Mouse (Mus musculus) thymus, adult 18-20 months (tissue): ENCODE data around the gene Sipa1l2.
"Not testable (repeated sequence)": the region's sequence is repeated elsewhere in the genome, so short reads cannot be mapped to it uniquely, and the experiment has no call there.

Experiments used
- DNase-seq, 2 experiments: peaks; one replicate each; pipeline ENCODE4 v3.0.0; 2022; ENCODE audit warnings: mixed read lengths in 2 of 2

Gene Sipa1l2

GRCm38 (mm10) chr8:125533709-125534108 is 35.9 kb downstream of the Sipa1l2 start:
- no peak for DNase-seq

DNA sequence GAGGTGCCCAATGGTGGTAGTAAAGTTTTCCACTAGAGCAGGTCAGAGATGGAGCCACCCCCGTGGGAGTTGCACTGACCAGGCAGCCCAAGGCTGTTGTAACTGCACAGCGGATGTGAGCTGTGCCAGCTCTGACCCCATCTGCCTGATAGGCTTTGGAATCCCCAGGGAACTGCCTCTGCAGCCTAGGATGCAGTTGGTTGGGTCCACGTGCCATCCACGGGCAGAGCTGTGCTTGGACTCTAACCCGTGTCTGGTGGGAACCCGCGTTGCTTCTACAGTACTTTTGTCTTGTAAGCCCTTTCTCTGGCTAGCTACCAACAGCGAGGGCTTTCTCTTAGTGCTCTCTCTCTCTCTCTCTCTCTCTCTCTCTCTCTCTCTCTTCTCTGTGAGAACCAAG is 36.7 kb downstream of the Sipa1l2 start:
- DNase-seq, result no peak

DNA sequence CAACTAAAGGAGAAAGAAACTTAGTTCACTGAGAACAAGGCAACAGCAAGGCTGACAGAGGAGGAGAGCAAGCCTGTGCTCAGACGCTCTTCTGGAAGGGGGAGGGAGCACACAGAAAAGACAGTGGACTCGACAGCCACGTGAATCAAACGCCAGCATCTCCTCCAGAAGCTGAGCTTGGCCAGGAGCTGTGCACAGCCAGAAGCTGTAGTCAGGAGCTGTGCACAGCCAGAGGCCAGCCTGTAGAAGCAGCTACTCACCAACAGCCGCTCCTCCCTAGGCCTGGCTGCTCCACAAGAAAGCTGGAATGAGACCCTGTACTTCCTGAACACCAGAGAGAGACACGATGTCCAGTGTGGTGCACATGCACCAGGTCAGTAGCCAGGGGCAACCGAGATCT is 37.4 kb downstream of the Sipa1l2 start:
- DNase-seq, result no peak

DNA sequence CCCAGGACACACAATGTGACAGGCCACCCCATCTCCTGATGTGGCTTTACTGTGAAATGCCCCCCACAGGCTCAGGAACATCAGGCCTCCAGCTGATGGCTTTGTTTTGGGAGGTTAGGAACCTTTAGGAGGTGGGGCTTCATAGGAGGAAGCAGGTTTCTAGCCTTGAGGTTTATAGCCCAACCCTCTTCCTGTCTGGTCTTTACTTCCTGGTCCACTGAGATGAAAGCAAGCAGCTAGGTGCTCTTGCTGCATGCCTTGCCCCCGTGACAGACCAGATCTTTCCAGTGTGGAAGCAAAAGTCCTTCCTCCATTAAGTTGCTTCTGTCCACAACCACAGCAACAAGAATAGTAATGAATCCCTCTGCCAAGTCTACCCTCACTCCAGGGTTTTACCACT is 38.0 kb downstream of the Sipa1l2 start:
- DNase-seq, result no peak

DNA sequence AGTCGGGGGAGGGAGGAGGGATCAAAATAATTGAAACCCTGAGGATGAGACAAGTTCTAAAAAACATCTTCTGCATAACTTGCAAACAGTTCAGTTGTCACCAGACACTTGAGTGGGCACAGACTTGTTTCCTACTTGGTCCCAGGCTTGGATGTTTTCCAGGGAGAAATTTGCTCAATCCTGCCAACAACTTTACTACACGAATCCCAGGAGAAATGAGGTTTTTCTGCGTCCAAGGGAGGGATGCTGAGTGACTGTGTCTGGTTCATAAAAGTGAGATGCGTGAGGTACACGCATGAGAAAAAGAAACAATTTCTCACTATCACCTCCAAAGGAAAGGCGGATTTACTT is 38.5 kb downstream of the Sipa1l2 start:
- no peak for DNase-seq

DNA sequence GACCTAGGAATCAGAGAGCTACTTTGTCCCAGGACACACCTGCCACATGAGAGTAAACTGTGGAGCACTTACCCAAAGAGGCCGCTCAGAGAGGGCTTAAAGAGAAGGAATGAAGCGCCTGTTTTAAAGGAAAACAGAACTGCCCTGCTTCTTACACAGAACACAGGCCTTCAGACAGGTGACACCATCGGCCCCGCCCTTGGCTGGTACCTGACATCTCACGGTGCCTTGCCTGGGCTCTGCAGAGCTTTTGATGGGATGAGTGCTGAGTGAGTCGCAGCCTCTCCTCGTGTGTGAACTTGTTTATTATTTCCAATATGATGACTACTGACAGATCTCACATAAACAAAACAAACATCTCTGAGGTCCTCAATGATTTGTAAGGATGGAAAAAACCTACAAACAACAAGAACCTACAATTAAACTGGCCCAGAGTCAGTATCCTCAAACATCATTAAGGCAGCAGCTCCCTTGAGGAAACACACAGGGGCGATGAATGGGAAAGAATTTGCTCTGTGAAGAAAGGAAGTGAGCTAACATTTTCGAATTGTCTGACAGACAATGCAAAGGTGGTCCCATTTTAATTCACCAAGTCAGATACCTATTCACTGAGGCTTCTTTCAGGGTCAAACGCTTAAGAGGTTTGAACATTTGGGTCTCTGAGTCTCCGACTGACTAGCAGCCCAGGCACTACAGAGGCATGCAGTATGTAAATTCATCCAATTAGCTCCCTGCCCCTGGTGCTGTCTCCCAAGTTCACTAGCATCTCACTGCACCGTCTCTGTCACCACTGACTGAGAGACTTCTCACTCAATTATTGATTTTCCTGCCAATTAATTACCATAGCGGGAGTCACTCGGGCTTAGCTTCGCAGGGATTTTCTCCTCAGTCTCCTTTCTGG is 39.2 kb downstream of the Sipa1l2 start:
- no peak for DNase-seq

DNA sequence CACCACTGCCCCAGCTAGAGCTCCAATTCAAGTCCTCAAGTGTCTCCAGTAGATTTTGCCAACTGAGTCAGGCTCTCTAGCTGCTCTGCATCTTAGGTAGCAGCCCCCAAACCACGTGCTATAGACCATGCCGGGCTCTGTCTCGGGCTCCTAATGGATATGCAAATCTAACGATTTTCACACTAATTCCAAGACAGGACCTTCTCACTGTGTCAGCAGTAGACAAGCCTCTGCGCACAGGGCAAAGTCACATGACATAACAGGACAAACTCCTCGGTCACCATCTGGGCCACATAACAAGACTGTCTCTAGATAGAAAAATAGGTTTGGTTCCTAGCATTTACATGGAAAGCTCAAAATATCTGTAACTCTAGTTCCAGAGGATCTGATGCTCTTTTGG is 40.6 kb downstream of the Sipa1l2 start:
- DNase-seq, result no peak

DNA sequence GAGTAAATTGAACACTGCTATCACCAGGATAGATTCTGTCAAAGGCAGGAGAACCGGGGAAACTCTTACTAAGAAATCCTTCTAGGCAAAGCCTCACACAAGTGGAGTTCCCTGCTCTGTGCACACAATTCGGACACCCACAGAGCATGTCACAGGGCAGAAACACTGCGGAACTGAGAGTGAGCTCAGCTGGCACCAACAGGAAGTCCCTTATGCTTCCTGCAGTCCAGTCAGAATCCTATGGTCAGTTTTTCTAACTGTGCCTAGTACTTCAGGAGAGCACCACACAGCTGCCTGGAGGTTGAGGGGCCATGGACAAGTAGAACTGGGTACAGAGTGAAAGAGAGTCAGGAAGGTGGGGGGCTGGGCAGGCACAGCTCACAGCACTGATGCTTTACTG is 41.7 kb downstream of the Sipa1l2 start:
- no peak for DNase-seq

GRCm38 (mm10) chr8:125526999-125527398 is 42.6 kb downstream of the Sipa1l2 start:
- no peak for DNase-seq

GRCm38 (mm10) chr8:125526582-125526981 is 43.0 kb downstream of the Sipa1l2 start:
- DNase-seq, result no peak

DNA sequence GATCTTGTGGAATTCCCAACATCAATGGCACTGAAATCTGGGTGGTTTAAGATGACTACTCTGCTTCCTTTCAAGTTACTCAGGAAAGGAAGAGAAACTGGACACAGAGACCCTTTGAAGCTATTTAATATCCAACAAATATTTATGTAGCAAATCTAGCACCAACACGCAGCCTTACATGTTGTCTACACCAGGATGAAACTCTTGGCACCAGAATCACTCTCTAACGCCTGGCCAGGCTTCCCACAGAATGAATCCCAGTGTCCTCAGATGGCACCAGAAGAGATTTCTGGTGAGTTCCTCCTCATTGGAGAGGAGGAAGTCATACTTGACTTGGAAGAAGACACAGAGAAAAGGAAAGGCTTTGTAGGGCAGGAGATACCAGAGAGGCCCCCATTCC is 45.1 kb downstream of the Sipa1l2 start:
- DNase-seq, result no peak

- DNase-seq, result peak; percentile 7 to 19
Observed at GRCm38 (mm10) chr8:125523213-125523612, 46.4 kb downstream of the Sipa1l2 start.

- DNase-seq, result no peak
Observed at GRCm38 (mm10) chr8:125522151-125522550, 47.5 kb downstream of the Sipa1l2 start.

DNA sequence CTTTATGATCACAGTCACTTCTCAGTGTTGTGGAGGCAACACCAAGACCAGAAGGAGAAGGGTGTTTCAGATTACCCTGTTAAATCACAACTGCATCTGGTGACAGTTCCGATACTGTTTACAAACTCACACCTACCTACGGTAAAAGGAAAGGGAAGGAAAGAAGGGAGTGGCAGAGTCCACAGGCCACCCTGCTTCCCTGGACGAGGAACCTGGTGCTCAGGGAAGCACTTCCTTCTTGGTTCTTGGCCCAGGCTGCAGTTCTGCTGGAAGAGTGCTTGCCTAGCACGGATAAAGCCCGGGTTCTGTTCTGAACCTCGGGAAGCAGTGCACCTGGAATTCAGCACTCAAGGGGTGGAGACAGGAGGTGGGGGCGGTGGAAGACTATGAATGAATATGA is 48.5 kb downstream of the Sipa1l2 start:
- DNase-seq, result no peak

- not testable (repeated sequence) for DNase-seq
Observed at GRCm38 (mm10) chr8:125520308-125520707, 49.3 kb downstream of the Sipa1l2 start.

DNA sequence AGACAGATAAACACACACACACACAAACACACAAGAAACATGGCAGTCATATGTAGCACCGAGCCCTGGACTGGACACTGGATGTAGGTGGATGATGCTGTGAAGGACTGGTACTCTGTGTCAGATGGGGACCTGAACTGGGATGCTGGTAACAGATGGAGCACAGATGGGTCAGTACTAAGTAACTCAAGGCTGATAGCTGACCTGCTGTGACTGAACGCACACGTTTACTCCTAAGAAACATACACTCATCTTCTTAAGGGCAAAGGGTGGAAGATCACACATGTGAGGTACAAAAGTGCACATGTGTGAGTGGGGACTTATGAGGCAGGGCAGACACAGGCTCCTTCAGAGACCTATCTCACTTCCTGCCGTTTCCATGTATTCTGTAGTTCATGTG is 50.7 kb downstream of the Sipa1l2 start:
- DNase-seq, result no peak

GRCm38 (mm10) chr8:125518301-125518700 is 51.3 kb downstream of the Sipa1l2 start:
- DNase-seq, result peak; percentile 5 to 20

- DNase-seq, result no peak
Observed at GRCm38 (mm10) chr8:125517397-125517796, 52.2 kb downstream of the Sipa1l2 start.

DNA sequence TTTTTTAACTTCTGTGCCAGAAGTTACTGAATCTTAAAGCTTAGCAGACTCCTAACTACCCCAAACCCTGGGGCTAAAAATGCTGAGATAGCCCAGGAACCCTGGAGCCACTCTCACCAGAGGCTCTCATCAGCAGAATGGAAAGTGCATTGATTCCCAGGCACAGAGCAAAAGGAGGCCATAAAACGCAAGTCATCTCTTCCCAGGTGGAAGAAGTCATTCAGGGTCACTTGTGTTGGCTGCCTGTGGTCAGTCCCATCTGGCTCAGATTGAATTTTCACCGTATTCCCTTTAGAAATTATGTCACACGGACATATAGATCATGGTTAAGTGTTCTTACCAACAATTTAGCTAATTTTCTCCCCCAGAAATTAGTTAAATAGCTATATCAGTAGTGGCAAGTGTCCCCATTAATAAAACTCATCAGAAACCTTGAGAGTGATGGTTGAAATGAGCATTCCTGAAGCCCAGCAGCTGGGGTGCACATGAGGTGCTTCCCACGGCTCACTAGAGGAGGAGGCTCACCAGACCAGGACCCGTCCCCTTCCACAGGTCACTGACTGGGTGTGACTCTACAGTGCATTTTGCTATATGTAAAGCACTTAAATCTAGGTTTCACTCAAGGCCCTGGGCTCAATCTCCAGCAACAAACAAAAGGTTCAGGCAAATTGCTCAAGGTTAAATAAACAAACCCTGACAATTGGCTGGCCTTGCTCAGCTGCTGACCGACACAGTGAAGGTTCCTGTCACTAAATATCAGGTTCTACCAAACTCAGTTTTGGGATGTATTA is 53.3 kb downstream of the Sipa1l2 start:
- DNase-seq, result no peak

- no peak for DNase-seq
Observed at GRCm38 (mm10) chr8:125515665-125516064, 53.9 kb downstream of the Sipa1l2 start.

DNA sequence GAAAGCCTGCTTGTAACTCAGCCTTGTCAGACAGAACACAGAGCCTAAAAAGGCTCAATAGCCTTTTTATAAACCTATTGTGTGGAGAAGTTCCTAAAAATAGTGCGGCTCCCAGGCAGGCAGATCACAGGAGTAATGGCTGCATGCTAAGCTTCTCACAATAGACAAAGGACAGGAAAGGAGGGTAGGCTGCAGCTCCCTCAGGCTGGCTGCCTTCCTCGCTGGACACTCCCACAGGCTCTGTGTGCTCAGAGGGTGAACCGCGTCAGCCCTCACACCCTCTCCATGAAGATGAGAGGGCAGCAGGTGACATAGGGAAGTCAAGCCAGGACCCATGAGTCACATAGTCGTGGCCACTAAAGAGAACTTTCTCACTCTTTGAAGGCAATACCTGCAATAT is 55.7 kb downstream of the Sipa1l2 start:
- no peak for DNase-seq

DNA sequence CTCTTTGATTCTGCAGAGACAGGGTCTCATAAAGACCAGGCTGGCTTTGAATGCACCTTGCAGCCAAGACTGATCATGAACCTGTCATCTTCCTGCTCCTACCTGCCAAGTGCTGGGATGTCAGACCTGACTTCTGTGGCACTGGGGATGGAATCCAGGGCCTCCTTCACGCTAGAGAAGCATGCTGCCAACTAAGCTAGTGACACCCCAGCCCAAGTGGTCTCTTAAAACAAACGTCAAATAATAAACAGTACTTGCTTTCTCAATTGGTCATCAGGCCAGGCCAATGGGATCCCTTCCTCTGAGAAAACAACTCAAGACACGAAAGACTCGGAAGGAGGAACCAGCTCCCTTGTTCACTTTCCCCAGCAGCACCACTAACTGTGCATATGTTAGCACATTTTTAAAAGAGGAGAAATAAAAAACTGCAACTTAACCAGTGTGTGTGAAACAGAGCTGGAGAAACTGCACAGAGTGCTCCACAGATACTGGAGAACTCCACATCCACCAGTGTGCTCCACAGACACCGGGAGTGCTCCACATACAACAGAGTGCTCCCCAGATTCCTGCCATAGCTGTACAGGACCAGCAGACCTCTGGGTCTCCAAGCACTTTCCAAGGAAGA is 56.3 kb downstream of the Sipa1l2 start:
- DNase-seq, result no peak

DNA sequence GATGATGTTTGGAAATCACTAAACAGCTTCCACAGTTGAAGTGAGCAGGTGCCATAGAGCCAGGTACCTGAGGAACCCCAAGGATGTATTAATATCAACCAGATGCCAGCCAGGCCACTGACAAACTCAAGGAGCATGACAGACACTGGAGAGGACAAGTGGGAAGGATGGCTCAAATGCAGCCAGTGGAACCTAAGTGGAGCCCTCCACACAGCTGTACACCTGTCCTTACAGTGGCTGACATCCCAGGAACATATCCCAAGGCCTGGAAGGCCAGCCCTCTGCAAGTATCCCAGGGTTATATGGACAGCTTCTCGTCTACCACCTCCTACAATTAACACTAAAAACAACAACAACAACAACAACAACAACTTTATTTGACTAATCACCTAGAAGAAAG is 57.0 kb downstream of the Sipa1l2 start:
- no peak for DNase-seq
